Comparison of ENCODE assay signal across 17 mouse cellular contexts in genomic region chr7:126154731-126155130, GRCm38 (mm10).
"Had no signal": no experiment of that assay in that cellular context is flagged by ENCODE, and none has a peak within 500 bp of the region (broad histone marks: within the 10 kb centered on the region; RNA-seq: fewer than 3 reads in every experiment).

No protein-coding gene starts in this region.

- H3K4me2 ChIP-seq: liver, embryonic 12.5 days; lung, embryonic 14.5 days; midbrain, embryonic 12.5 days; neural tube, embryonic 12.5 days had no signal

- DNase-seq: lung, adult 18-20 months; lung, embryonic 14.5 days; lung, postnatal 10 days; lung, postnatal 4 days; midbrain, embryonic 14.5 days; retina, postnatal 1 day; right cerebral cortex, adult 18-20 months; right cerebral cortex, postnatal 25 days; right cerebral cortex, postnatal 4 days; spleen, adult 18-20 months; thymus, adult 18-20 months; thymus, postnatal 25 days; thymus, postnatal 4 days had no signal

- H3K9ac ChIP-seq: liver, embryonic 12.5 days; liver, embryonic 14.5 days; lung, embryonic 14.5 days; midbrain, embryonic 12.5 days; neural tube, embryonic 12.5 days had no signal

- H3K27me3 ChIP-seq: liver, embryonic 12.5 days; midbrain, embryonic 12.5 days; neural tube, embryonic 12.5 days had no signal

- H3K9me3 ChIP-seq: liver, embryonic 12.5 days; midbrain, embryonic 12.5 days; neural tube, embryonic 12.5 days had no signal

- H3K4me3 ChIP-seq: liver, embryonic 12.5 days; midbrain, embryonic 12.5 days; neural tube, embryonic 12.5 days had no signal

- ATAC-seq: liver, embryonic 12.5 days had no signal

- H3K4me1 ChIP-seq: liver, embryonic 12.5 days; midbrain, embryonic 12.5 days; neural tube, embryonic 12.5 days had no signal

- H3K27ac ChIP-seq: liver, embryonic 12.5 days; liver, embryonic 14.5 days; midbrain, embryonic 12.5 days; neural tube, embryonic 12.5 days had no signal
